Mouse (Mus musculus): Measurements from ENCODE around the gene Tmem117. TPM values are rescaled to one million over a fixed set of nuclear protein-coding genes. Genes with fewer than 3 reads are reported as not detected.

Tmem117 gene
- polyA plus RNA-seq, 1 experiment from 2014 or later, result 1.0 TPM

DNA sequence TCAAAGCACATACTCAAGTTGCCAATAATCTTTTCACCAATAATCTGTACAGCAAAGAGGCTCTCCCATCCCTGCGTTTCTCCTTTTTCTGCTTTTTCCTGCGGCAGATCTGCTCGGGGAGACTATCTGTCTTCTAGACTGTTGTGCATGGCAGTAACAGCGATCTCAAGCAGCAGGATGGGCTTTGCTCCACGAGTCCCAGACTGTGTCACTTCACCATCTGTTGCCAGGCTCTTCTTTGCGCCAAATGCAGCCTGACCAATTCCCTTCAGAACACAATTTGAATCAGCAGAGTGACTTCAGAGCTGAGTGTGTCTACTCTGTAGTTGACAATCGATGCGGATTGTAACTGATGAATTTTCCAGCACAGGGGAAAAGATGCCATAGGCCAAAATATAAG is 415.0 kb downstream of the Tmem117 start:
- no peak overlapping the region for H3K27ac ChIP-seq
- 83% methylated on average over 8 of the region's 8 CpGs for WGBS

DNA sequence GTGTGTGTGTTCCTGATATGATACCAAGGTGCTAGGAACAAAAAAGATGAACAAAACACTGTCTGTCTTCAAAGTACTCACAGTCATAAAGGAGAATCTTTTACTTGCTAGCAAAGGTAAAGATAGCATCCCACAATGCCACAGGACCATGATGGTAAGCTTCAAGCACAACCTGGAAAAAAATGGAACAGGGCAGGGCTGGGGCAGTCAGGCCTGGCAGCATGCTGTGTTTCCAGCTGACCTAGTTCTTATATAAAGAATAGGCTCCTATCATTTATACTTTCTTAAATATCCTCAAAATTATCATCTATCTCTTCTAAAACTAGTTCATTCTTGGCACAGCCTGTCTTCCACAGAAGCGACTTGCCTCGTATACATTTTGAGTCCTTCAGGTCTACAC is 418.5 kb downstream of the Tmem117 start:
- H3K36me3 ChIP-seq, result no peaks in the 10 kb centered on the region
- WGBS, result 94% methylated on average over 2 of the region's 2 CpGs
- H3K4me3 ChIP-seq, result no peak overlapping the region
- H3K4me1 ChIP-seq (replicated peaks), result no peaks in the 10 kb centered on the region
- no peaks in the 10 kb centered on the region for H3K9me3 ChIP-seq
- no peaks in the 10 kb centered on the region for H3K27me3 ChIP-seq (ENCODE audit: insufficient read depth, poor library complexity, severe bottlenecking)
- no peak overlapping the region for H3K27ac ChIP-seq
- DNase-seq (ENCODE audit: low spot score), result no peak

More for the DNA sequence above, 415.0 kb downstream of the Tmem117 start:
- no peak for DNase-seq (ENCODE audit: low spot score)
- Histone ChIP-seq H3K4me1 (replicated peaks) (no peaks in the 10 kb centered on the region), H3K36me3 (no peaks in the 10 kb centered on the region), H3K9me3 (no peaks in the 10 kb centered on the region), H3K27me3 (ENCODE audit: insufficient read depth, poor library complexity, severe bottlenecking) (no peaks in the 10 kb centered on the region), H3K4me3 (no peak overlapping the region)

DNA sequence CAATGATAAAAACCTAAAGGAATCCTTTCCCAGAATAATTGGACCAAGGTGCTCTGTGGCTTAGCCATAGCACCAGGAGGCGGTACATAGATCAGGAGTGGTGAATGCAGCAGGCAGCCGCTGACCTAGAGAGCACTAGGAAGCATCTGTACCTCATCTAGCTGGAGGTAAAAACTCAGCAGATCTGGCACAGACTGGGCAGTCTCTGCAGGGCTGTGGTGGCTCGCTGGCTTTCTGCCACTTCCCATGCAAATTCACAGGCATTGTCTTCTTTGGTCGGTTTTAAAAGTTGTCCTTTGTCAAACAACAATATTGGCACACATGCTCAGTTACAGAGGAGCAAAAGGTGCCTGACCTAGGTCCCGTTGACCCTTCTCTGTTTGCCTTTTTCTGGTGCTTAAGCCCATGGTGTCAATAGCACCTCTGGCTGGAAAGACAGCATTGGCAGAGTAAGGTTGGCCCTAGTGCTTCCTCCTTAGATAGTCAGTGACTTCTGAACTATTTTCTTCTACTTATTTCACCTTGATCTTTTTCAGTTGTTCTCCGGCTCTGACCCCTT is 420.2 kb downstream of the Tmem117 start:
- no peaks in the 10 kb centered on the region for H3K36me3 ChIP-seq

GRCm38 (mm10) chr15:95055081-95055650 is 426.1 kb downstream of the Tmem117 start:
- H3K4me1 ChIP-seq (replicated peaks), result no peaks in the 10 kb centered on the region
- H3K4me3 ChIP-seq, result no peak overlapping the region
- no peak for DNase-seq (ENCODE audit: low spot score)
- H3K9me3 ChIP-seq, result no peaks in the 10 kb centered on the region
- WGBS, result 65% methylated on average over 8 of the region's 8 CpGs
- no peaks in the 10 kb centered on the region for H3K36me3 ChIP-seq
- H3K27ac ChIP-seq, result no peak overlapping the region
- H3K27me3 ChIP-seq (ENCODE audit: insufficient read depth, poor library complexity, severe bottlenecking), result no peaks in the 10 kb centered on the region

More for the DNA sequence above, 420.2 kb downstream of the Tmem117 start:
- no peaks in the 10 kb centered on the region for H3K27me3 ChIP-seq (ENCODE audit: insufficient read depth, poor library complexity, severe bottlenecking)
- no peaks in the 10 kb centered on the region for H3K9me3 ChIP-seq
- 72% methylated on average over 6 of the region's 6 CpGs for WGBS
- no peaks in the 10 kb centered on the region for H3K4me1 ChIP-seq (replicated peaks)
- DNase-seq (ENCODE audit: low spot score), result no peak
- H3K27ac ChIP-seq, result no peak overlapping the region
- no peak overlapping the region for H3K4me3 ChIP-seq

GRCm38 (mm10) chr15:95068023-95068422 is 439.0 kb downstream of the Tmem117 start:
- Histone ChIP-seq H3K36me3 (no peaks in the 10 kb centered on the region), H3K27me3 (ENCODE audit: insufficient read depth, poor library complexity, severe bottlenecking) (no peaks in the 10 kb centered on the region), H3K27ac (no peak overlapping the region), H3K4me3 (no peak overlapping the region), H3K4me1 (replicated peaks) (peaks cover 12% of the 10 kb centered on the region; the same call in 1 of the 2 replicates), H3K9me3 (no peaks in the 10 kb centered on the region)
- 95% methylated on average over 1 of the region's 1 CpGs for WGBS
- no peak for DNase-seq (ENCODE audit: low spot score)

GRCm38 (mm10) chr15:95068799-95069198 is 439.8 kb downstream of the Tmem117 start:
- H3K36me3 ChIP-seq, result no peaks in the 10 kb centered on the region
- no peak overlapping the region for H3K4me3 ChIP-seq
- no peaks in the 10 kb centered on the region for H3K27me3 ChIP-seq (ENCODE audit: insufficient read depth, poor library complexity, severe bottlenecking)
- peaks cover 12% of the 10 kb centered on the region; the same call in 1 of the 2 replicates for H3K4me1 ChIP-seq (replicated peaks)
- H3K9me3 ChIP-seq, result no peaks in the 10 kb centered on the region
- no peak for DNase-seq (ENCODE audit: low spot score)
- WGBS, result 89% methylated on average over 1 of the region's 1 CpGs
- no peak overlapping the region for H3K27ac ChIP-seq

DNA sequence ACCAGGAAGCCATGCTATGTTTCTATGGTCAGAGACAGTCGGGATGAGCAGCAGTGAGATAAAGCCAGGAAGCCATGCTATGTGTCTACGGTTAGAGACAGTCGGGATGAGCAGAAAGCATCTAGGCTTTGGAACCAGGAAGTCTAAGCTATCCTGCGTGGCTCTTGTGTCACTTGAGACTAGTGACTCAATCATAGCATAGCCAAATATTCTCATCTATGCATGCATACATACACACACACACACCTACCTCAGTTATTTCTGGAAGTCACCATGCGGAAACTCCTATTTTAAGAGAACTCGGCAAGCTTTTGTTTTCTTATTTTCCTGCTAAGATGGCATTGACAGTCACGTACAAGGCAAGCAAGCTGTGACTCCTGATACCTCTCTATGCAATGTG is 441.8 kb downstream of the Tmem117 start:
- Histone ChIP-seq H3K27ac (no peak overlapping the region), H3K4me3 (no peak overlapping the region), H3K36me3 (no peaks in the 10 kb centered on the region), H3K4me1 (replicated peaks) (peaks cover 4% of the 10 kb centered on the region; the same call in 1 of the 2 replicates), H3K9me3 (no peaks in the 10 kb centered on the region), H3K27me3 (ENCODE audit: insufficient read depth, poor library complexity, severe bottlenecking) (no peaks in the 10 kb centered on the region)
- 87% methylated on average over 7 of the region's 7 CpGs for WGBS
- no peak for DNase-seq (ENCODE audit: low spot score)

DNA sequence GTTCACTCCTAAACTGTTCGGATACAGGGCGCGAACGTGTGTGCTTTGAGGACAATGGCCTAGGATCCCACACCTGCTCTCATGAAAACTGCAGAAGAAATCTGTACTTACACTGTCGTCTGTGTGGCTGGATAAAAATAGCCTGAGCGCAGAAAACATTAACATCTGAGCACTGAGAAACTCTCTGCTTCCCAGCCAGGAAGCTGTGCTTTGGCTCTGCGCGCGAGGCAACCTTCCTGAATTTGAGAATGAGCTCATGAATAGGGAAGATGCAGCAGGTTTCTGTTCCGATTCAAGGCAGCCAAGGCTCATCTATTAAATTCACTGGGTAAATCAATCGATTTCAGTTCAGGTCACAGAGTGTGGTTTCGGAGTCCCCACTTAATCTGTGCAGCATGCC is 446.3 kb downstream of the Tmem117 start:
- Histone ChIP-seq H3K27ac (no peak overlapping the region; the same call in 1 of the 2 replicates), H3K27me3 (ENCODE audit: insufficient read depth, poor library complexity, severe bottlenecking) (no peaks in the 10 kb centered on the region), H3K9me3 (no peaks in the 10 kb centered on the region), H3K36me3 (no peaks in the 10 kb centered on the region), H3K4me3 (no peak overlapping the region), H3K4me1 (replicated peaks) (no peaks in the 10 kb centered on the region)
- DNase-seq (ENCODE audit: low spot score), result no peak
- 84% methylated on average over 12 of the region's 12 CpGs for WGBS

GRCm38 (mm10) chr15:95081654-95082053 is 452.6 kb downstream of the Tmem117 start:
- Histone ChIP-seq H3K27ac (no peak overlapping the region), H3K4me3 (no peak overlapping the region), H3K27me3 (ENCODE audit: insufficient read depth, poor library complexity, severe bottlenecking) (no peaks in the 10 kb centered on the region), H3K4me1 (replicated peaks) (no peaks in the 10 kb centered on the region), H3K9me3 (no peaks in the 10 kb centered on the region), H3K36me3 (no peaks in the 10 kb centered on the region)
- DNase-seq (ENCODE audit: low spot score), result peak; percentile 31
- WGBS, result 83% methylated on average over 11 of the region's 11 CpGs

- H3K27me3 ChIP-seq (ENCODE audit: insufficient read depth, poor library complexity, severe bottlenecking), result no peaks in the 10 kb centered on the region
- no peak for DNase-seq (ENCODE audit: low spot score)
- H3K4me3 ChIP-seq, result no peak overlapping the region
- H3K27ac ChIP-seq, result no peak overlapping the region
- 89% methylated on average over 7 of the region's 7 CpGs for WGBS
- no peaks in the 10 kb centered on the region for H3K4me1 ChIP-seq (replicated peaks)
- no peaks in the 10 kb centered on the region for H3K36me3 ChIP-seq
- H3K9me3 ChIP-seq, result no peaks in the 10 kb centered on the region
Measured at GRCm38 (mm10) chr15:95085962-95086361, 456.9 kb downstream of the Tmem117 start.

- WGBS, result 91% methylated on average over 7 of the region's 7 CpGs
- H3K9me3 ChIP-seq, result no peaks in the 10 kb centered on the region
Measured at GRCm38 (mm10) chr15:95100133-95100532, 471.1 kb downstream of the Tmem117 start.

GRCm38 (mm10) chr15:95101522-95101921 is 472.5 kb downstream of the Tmem117 start:
- no peak overlapping the region for H3K27ac ChIP-seq
- H3K4me1 ChIP-seq (replicated peaks), result no peaks in the 10 kb centered on the region
- no peaks in the 10 kb centered on the region for H3K36me3 ChIP-seq
- H3K4me3 ChIP-seq, result no peak overlapping the region
- DNase-seq (ENCODE audit: low spot score), result no peak
- no peaks in the 10 kb centered on the region for H3K27me3 ChIP-seq (ENCODE audit: insufficient read depth, poor library complexity, severe bottlenecking)
- H3K9me3 ChIP-seq, result no peaks in the 10 kb centered on the region

More at GRCm38 (mm10) chr15:95100133-95100532, 471.1 kb downstream of the Tmem117 start:
- Histone ChIP-seq H3K27me3 (ENCODE audit: insufficient read depth, poor library complexity, severe bottlenecking) (no peaks in the 10 kb centered on the region), H3K27ac (no peak overlapping the region), H3K36me3 (no peaks in the 10 kb centered on the region), H3K4me3 (no peak overlapping the region), H3K4me1 (replicated peaks) (no peaks in the 10 kb centered on the region)
- DNase-seq (ENCODE audit: low spot score), result no peak

DNA sequence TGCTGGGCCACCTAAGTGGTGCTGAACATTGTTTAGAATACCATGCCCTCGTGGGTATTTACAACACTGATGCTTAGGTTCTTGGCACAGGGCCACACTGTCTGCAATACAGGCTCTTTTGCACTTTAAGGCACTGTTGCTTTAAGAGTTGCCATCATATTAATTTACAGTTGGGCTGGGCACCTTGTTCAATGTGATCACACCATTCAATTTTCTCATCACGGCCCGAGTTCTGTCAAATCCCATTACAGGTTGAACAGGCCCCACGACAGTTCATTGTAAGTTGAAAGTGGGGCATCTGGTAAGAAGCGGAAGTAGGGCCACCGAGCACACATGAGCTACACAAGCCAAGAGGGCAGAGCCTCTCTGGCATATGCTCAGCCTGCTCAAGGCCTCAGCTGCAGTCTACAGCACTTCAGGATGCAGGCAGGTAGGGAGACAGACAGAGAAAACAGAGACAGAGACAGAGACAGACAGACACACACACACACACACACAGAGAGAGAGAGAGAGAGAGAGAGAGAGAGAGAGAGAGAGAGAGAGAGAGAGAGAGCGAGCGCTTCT is 478.3 kb downstream of the Tmem117 start:
- no peak for DNase-seq (ENCODE audit: low spot score)
- Histone ChIP-seq H3K36me3 (no peaks in the 10 kb centered on the region), H3K9me3 (no peaks in the 10 kb centered on the region), H3K27ac (no peak overlapping the region), H3K27me3 (ENCODE audit: insufficient read depth, poor library complexity, severe bottlenecking) (no peaks in the 10 kb centered on the region), H3K4me1 (replicated peaks) (no peaks in the 10 kb centered on the region), H3K4me3 (no peak overlapping the region)
- 89% methylated on average over 8 of the region's 8 CpGs for WGBS

Data from hindbrain, embryonic 10.5 days (tissue).